18 mouse cellular contexts compared by ENCODE assay signal in genomic region chr1:30590721-30591120, GRCm38 (mm10).
DNase-seq lines count a peak whose midpoint lies in the region.
"Had no signal": no experiment of that assay in that cellular context is flagged by ENCODE, and none has a peak within 500 bp of the region (broad histone marks: within the 10 kb centered on the region; RNA-seq: fewer than 3 reads in every experiment).

No protein-coding gene starts in this region.

- peak; percentile 12 for DNase-seq in layer of hippocampus, adult 11-12 months (ENCODE audit: low spot score)
- no peak for DNase-seq in layer of hippocampus, adult 9-10 months (ENCODE audit: low spot score)
- DNase-seq in layer of hippocampus, adult 9-11 months: peak; percentile 33
- DNase-seq in layer of hippocampus, postnatal 10 days (ENCODE audit: low spot score in 2 of 2): no peak
- peak; percentile 7 for DNase-seq in right cerebral cortex, postnatal 25 days
- DNase-seq in right cerebral cortex, postnatal 36 days (ENCODE audit: low spot score in 2 of 2): no peak
- DNase-seq in brain, adult 2 months (ENCODE audit: low read depth, low spot score): peak; percentile 53
- no peak for DNase-seq in heart, postnatal 36 days
- DNase-seq: adrenal gland, postnatal 10 days; adrenal gland, postnatal 36 days; cerebellum, adult 11 months; cerebellum, adult 2 months; cerebellum, adult 9-11 months; cerebellum, postnatal 25 days; gastrocnemius, postnatal 25 days; heart, adult 18-20 months; heart, postnatal 10 days; heart, postnatal 4 days had no signal

- intact Hi-C loops in heart, postnatal 36 days (cut with DNase I): no loop called here

Comparison
In these comparisons a context has a peak if more than half of its experiments do, and no peak if none do; other contexts are left out.
1. DNase-seq: peak in layer of hippocampus, adult 11-12 months (single experiment), layer of hippocampus, adult 9-11 months (single experiment), right cerebral cortex, postnatal 25 days (single experiment) and brain, adult 2 months (single experiment); none in layer of hippocampus, adult 9-10 months (single experiment), layer of hippocampus, postnatal 10 days (0 of 2), right cerebral cortex, postnatal 36 days (0 of 2) and heart, postnatal 36 days (0 of 2).